Mouse (Mus musculus): ENCODE data around the gene Vsig10.

- TF ChIP-seq CTCF (IDR thresholded peaks at IDR 0.05) (no peak), EP300 (IDR thresholded peaks at IDR 0.05) (no peak)
These were observed 84.7 kb downstream of the Vsig10 start for GRCm38 (mm10) chr5:117403609-117404008.
